Mouse (Mus musculus) forebrain, embryonic 14.5 days (tissue): ENCODE data around the gene Itpr3. TPM values are rescaled to one million over a fixed set of nuclear protein-coding genes. Genes with fewer than 3 reads are reported as not detected.

Source experiments
- ATAC-seq: fragments of 200-750 bp; cut with Nextera tagmentation; 2 replicates; pipeline ENCODE4 v1.8.0; 2017; ENCODE audit warnings: mild to moderate bottlenecking, moderate library complexity
- DNase-seq: peaks from one replicate; pipeline ENCODE4 v3.0.0-alpha.2; 2015; ENCODE audit warnings: low spot score
- H3K27ac ChIP-seq: fragments of 300-500 bp; sonication (generic); 2 replicates; pipeline ENCODE4 v1.5.1; 2014; ENCODE audit warnings: low read depth, mild to moderate bottlenecking, control low read depth, low read length, moderate library complexity
- H3K27me3 ChIP-seq: fragments of 300-500 bp; sonication (generic); replicated peaks from 2 replicates; pipeline ENCODE4 v1.6.1; 2014; ENCODE audit warnings: low read length, control low read depth, mixed read lengths; ENCODE audit not compliant: control insufficient read depth, insufficient read depth
- H3K36me3 ChIP-seq: fragments of 300-500 bp; sonication (generic); 2 replicates; pipeline ENCODE4 v1.6.1; 2014; ENCODE audit warnings: low read length, control low read depth; ENCODE audit not compliant: control insufficient read depth, insufficient read depth
- H3K4me1 ChIP-seq: fragments of 300-500 bp; sonication (generic); 2 replicates; pipeline ENCODE4 v1.6.1; 2014; ENCODE audit warnings: antibody characterized with exemption, low read length, control low read depth; ENCODE audit not compliant: control insufficient read depth, insufficient read depth
- H3K4me2 ChIP-seq: fragments of 300-500 bp; sonication (generic); 2 replicates; pipeline ENCODE4 v1.6.1; 2014; ENCODE audit warnings: mild to moderate bottlenecking, control low read depth, low read length
- H3K4me3 ChIP-seq: fragments of 300-500 bp; sonication (generic); 2 replicates; pipeline ENCODE4 v1.5.1; 2014; ENCODE audit warnings: low read depth, low read length, control low read depth
- H3K9ac ChIP-seq: fragments of 300-500 bp; sonication (generic); 2 replicates; pipeline ENCODE4 v1.6.1; 2014; ENCODE audit warnings: mild to moderate bottlenecking, low read length, control low read depth, moderate library complexity
- H3K9me3 ChIP-seq: fragments of 300-500 bp; sonication (generic); replicated peaks from 2 replicates; pipeline ENCODE4 v1.6.1; 2016; ENCODE audit warnings: low read length, control low read depth, mixed read lengths; ENCODE audit not compliant: control insufficient read depth
- WGBS: fragments of 180-500 bp; shearing (Covaris S2); extraction: QIAGEN DNeasy Blood & Tissue Kit; methylation state at CpG from one replicate; pipeline ENCODE4 v1.1.7; 2014; 5-methylcytosine and 5-hydroxymethylcytosine counted together
- polyA plus RNA-seq: library from polyadenylated mRNA; unstranded; fragments of >200 nt; fragmentation: Nextera tagmentation; extraction: Ambion mirVana; gene quantifications from 2 replicates; pipeline ENCODE4 v1.2.1, GENCODE M21; 2014

Gene Itpr3
- polyA plus RNA-seq, 1 experiment from 2014 or later: 0.61 TPM

DNA sequence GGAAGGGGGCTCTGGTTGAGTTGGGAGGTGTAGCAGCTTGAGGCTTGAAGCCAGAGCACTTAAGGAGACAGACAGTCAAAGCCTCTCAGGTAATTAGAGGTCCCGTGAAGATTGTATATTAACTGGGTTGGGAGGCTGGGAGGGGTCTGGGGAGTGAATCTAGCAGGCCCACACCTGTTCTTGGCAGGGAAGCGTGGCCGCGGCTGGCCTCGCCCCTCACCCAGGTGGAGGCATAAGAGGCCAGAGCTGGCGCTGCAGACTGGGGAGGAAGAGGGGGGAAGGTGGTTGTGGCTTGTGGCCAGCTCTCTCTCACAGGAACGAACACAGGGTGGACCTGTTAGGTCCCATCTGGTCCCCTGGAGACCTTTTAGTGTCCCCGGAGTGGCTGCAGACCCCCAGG, 3.6 kb downstream of the Itpr3 start:
- Histone ChIP-seq H3K36me3 (no peaks in the 10 kb centered on the region), H3K4me2 (no peak overlapping the region), H3K4me3 (no peak overlapping the region), H3K9me3 (no peaks in the 10 kb centered on the region), H3K9ac (no peak overlapping the region), H3K4me1 (0 out of 2 replicates have a peak, but pooled peaks cover 2% of the 10 kb centered on the region), H3K27ac (no peak overlapping the region), H3K27me3 (peaks cover 35% of the 10 kb centered on the region)
- no peak for DNase-seq
- 74% methylated on average over 8 of the region's 8 CpGs for WGBS
- no peak for ATAC-seq

DNA sequence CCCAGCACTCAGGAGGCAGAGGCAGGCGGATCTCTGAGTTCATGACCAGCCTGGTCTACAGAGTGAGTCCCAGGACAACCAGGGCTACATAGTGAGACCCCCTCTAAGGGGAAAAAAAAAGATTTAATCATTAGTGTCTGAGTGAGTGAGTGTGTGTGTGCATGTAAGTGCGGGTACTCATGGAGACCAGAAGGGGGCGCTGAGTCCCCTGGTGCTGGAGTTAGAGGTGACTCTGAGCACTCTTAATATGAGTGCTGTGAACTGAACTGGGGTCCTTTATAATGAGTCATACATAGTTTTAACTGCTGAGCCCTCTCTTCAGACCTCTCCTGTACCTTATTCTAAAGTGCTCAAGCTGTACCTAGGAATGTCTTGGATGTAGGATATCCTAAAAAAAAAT, 4.6 kb downstream of the Itpr3 start:
- Histone ChIP-seq H3K36me3 (no peaks in the 10 kb centered on the region), H3K27me3 (peaks cover 26% of the 10 kb centered on the region), H3K27ac (no peak overlapping the region), H3K4me2 (no peak overlapping the region), H3K4me1 (0 out of 2 replicates have a peak, but pooled peaks cover 2% of the 10 kb centered on the region), H3K9me3 (no peaks in the 10 kb centered on the region), H3K9ac (no peak overlapping the region), H3K4me3 (no peak overlapping the region)
- no peak for ATAC-seq
- WGBS: 91% methylated on average over 3 of the region's 3 CpGs
- no peak for DNase-seq

DNA sequence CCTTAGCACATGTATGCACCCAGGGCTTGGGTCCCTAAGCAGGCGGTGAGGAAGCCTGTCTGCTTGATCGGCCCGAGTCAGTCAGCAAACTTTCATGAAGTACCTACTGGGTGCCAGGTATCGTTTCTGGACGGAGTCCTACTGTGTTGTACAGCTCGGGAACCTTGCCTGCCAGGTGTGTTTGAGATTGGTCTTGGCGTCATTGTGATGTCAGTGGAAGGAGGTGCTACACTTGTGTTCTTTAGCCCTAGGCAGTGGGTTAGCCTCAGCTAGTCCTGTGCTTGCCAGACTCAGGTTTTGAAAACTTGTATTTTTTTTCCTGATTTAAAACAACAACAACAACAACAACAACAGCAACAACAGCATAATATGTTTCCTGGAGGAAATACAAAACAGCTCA, 5.6 kb downstream of the Itpr3 start:
- peaks cover 16% of the 10 kb centered on the region for H3K27me3 ChIP-seq
- H3K4me1 ChIP-seq: no peaks in the 10 kb centered on the region
- WGBS: 91% methylated on average over 7 of the region's 7 CpGs
- H3K4me2 ChIP-seq: no peak overlapping the region
- no peak overlapping the region for H3K4me3 ChIP-seq
- ATAC-seq (no peak), DNase-seq (no peak)
- no peaks in the 10 kb centered on the region for H3K36me3 ChIP-seq
- no peaks in the 10 kb centered on the region for H3K9me3 ChIP-seq
- no peak overlapping the region for H3K9ac ChIP-seq
- H3K27ac ChIP-seq: no peak overlapping the region

DNA sequence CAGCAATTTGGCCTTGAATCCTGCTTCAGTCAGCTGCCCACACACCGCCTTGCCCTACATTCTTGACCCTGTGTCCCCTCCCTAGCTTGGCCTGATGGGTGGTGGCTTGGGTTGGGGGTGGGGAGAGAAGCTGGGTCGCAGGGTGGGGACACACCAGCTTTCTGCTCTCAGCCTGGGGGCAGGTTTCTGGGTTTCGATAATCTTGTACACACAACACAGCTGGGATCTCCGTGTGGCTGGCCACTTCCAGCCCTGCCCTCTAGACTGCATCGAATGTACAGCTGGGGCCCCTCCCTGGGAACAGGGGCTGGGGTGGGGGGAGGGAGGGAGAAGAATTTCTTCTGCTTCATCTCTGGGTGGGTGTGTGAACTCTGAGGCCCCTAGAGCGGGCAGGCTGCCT, 6.6 kb downstream of the Itpr3 start:
- Histone ChIP-seq H3K4me1 (no peaks in the 10 kb centered on the region), H3K4me2 (no peak overlapping the region), H3K4me3 (no peak overlapping the region), H3K9me3 (no peaks in the 10 kb centered on the region), H3K9ac (no peak overlapping the region), H3K27ac (no peak overlapping the region), H3K36me3 (no peaks in the 10 kb centered on the region), H3K27me3 (peaks cover 6% of the 10 kb centered on the region)
- no peak for DNase-seq
- no peak for ATAC-seq
- WGBS: 70% methylated on average over 6 of the region's 6 CpGs

DNA sequence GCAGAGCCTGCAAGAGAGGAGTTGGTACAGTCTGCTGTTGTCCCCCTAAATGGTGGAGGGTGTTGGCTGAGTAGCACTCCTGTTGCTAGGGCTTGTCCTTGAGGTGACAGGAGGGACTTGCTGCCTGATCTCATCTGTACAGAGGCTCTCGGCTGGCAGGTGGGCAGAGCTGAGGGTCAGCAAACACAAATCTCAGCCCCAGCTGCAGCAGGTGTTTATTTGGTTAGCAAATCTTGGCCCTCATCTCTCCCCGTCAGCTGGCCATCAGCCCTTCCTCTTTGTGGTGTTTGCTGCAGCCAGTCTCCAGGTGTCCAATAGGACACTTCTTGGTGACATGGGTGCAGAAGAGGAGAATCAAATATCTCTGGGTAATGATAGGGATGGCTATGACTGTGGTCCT, 7.1 kb downstream of the Itpr3 start:
- Histone ChIP-seq H3K4me1 (no peaks in the 10 kb centered on the region), H3K36me3 (no peaks in the 10 kb centered on the region), H3K27ac (no peak overlapping the region), H3K9ac (no peak overlapping the region), H3K4me2 (no peak overlapping the region), H3K4me3 (no peak overlapping the region), H3K27me3 (peaks cover 1% of the 10 kb centered on the region; the same call in 1 of the 2 replicates), H3K9me3 (no peaks in the 10 kb centered on the region)
- DNase-seq (no peak), ATAC-seq (no peak)
- WGBS: 60% methylated on average over 2 of the region's 2 CpGs

DNA sequence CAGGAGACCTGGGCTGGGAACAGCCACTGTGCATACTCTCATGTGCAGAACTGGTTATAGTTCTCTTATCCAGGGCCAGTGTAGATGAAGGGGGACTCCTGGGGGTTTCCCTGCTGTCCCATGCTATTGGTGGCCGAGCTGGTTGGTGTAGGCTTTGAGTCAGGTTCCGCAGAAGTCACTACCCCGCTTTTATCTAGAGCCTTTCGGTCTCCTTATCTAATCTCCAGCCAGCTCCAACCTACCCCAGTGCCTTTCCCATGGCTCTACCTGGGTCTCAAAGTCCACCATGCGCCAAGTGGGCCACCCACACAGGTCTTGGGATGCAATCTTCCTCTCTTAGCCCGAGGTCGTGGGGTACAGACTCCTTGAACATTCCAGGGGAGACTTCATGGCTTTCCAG, 9.0 kb downstream of the Itpr3 start:
- H3K4me2 ChIP-seq: no peak overlapping the region
- H3K9ac ChIP-seq: no peak overlapping the region
- ATAC-seq (no peak), DNase-seq (no peak)
- no peak overlapping the region for H3K27ac ChIP-seq
- WGBS: 84% methylated on average over 7 of the region's 7 CpGs
- H3K36me3 ChIP-seq: no peaks in the 10 kb centered on the region
- no peaks in the 10 kb centered on the region for H3K9me3 ChIP-seq
- H3K4me3 ChIP-seq: no peak overlapping the region
- peaks cover 2% of the 10 kb centered on the region; the same call in 1 of the 2 replicates for H3K4me1 ChIP-seq
- H3K27me3 ChIP-seq: no peaks in the 10 kb centered on the region

DNA sequence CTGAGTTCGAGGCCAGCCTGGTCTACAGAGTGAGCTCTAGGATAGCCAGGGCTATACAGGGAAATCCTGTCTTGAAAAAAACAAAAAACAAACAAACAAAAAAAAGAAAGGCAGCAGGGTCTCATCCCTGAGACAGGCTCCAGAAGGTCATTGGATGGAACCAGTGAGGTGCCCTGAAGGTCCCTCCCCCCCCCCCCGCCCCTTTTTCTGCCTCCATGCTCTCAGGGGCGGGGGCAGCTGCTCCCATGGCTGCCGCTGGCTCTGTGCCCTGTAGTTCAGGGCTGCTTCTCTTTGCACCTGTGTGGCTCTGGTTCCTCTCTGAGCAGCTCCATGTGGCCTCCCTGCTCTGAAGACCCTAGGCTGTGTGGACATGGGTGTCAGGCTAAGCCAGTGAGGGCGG, 12.0 kb downstream of the Itpr3 start:
- H3K36me3 ChIP-seq: no peaks in the 10 kb centered on the region
- no peak overlapping the region for H3K9ac ChIP-seq
- H3K27ac ChIP-seq: no peak overlapping the region
- H3K4me3 ChIP-seq: no peak overlapping the region
- ATAC-seq (no peak), DNase-seq (no peak)
- no peak overlapping the region for H3K4me2 ChIP-seq
- WGBS: 80% methylated on average over 2 of the region's 5 CpGs
- H3K27me3 ChIP-seq: no peaks in the 10 kb centered on the region
- H3K9me3 ChIP-seq: no peaks in the 10 kb centered on the region
- H3K4me1 ChIP-seq: peaks cover 2% of the 10 kb centered on the region; the same call in 1 of the 2 replicates

DNA sequence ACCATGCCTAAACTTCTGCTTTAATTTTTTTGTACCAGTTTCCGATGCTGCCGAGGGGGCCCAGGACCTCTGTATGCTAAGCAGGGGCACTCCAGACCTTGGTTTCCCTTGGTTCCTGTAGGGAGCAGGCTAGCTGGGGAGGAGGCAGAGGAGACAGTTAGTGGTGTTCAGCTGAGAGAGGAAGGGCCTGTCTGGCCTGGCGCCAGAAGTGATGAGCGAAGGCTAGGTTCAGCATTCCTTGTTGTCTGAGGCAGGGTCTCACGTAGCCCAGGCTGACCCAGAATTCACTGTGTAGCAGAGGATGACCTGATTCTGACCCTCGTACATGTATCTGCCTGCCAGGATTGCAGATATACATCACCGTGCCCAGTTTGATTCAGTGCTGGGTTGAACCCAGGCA, 13.8 kb downstream of the Itpr3 start:
- DNase-seq (no peak), ATAC-seq (no peak)
- H3K9me3 ChIP-seq: no peaks in the 10 kb centered on the region
- H3K4me2 ChIP-seq: no peak overlapping the region
- no peak overlapping the region for H3K4me3 ChIP-seq
- H3K27me3 ChIP-seq: no peaks in the 10 kb centered on the region
- no peak overlapping the region for H3K9ac ChIP-seq
- H3K27ac ChIP-seq: no peak overlapping the region
- peaks cover 2% of the 10 kb centered on the region; the same call in 1 of the 2 replicates for H3K4me1 ChIP-seq
- WGBS: 90% methylated on average over 7 of the region's 7 CpGs
- H3K36me3 ChIP-seq: no peaks in the 10 kb centered on the region

DNA sequence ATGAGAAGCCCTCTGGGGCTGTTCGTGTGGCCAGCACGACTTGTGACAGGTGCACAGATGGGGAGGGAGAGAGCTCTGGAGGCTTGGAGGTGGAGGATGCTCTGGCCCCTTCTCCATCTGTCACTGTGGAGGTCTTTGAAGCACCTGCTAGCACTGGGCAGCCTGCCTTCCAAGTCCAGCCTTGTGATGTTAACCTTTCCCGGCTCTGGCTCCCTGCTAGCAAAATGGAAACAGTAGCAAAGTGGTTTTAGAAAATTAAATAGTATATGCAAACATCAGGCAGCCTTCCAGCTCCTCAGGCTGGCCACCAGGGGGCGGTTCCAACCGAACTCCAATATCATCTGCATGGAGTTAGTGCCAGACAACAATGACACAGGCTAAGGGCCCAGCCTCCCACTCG, 14.5 kb downstream of the Itpr3 start:
- ATAC-seq (no peak), DNase-seq (peak; percentile 40)
- H3K4me1 ChIP-seq: peaks cover 2% of the 10 kb centered on the region; the same call in 1 of the 2 replicates
- WGBS: 48% methylated on average over 6 of the region's 6 CpGs
- H3K9me3 ChIP-seq: no peaks in the 10 kb centered on the region
- no peak overlapping the region for H3K4me3 ChIP-seq
- H3K27me3 ChIP-seq: no peaks in the 10 kb centered on the region
- H3K9ac ChIP-seq: no peak overlapping the region
- H3K36me3 ChIP-seq: no peaks in the 10 kb centered on the region
- no peak overlapping the region for H3K27ac ChIP-seq
- no peak overlapping the region for H3K4me2 ChIP-seq
